Mouse (Mus musculus): ENCODE results near the gene Rnf168. TPM values are rescaled to one million over a fixed set of nuclear protein-coding genes. Genes with fewer than 3 reads are reported as not detected.

The Rnf168 gene
- polyA plus RNA-seq (2017; shearing (Covaris generic)) = 12.3 TPM

DNA sequence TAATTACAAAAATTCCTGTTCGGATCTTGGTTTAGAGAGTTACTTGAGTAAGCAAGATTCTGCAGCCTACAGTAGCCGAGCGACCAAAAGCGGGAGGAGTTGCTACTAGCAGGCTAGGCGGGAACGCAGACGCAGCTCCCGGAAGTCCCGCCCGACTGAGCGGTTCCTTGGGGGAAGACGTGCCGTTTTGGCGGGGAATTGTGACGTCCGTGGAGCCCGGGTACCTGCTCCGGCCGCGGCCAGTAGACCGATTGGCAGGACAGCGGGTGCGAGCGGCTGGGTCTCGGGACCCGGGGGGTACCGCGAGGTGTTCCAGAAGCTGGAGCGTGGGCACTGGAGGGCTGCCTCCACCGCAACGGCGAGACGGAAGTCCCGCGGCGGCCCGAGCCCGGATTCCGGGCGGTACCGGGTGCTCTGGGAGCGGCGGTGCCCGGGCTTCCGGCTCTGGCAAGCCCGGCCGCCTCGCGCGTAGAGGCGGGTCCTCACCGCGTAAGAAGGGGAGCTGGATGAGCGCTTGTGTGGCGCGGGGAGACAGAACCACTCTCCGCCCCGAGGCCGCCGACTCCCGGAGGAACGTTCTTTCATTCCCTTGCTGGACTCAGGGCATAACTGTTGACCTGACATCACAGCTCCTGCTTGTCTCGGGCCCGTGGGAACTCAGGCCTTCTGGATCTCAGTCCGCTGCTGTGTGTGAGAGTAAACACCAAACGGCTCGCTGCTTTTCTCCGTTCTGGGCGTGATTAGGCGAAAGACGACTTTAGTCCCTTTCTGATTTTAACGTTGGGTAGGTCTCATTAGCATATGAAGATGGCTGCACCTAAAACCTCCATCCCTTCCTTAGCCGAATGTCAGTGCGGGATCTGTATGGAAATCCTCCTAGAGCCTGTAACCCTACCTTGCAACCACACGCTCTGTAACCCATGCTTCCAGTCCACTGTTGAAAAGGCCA, at the start of gene Rnf168:
Rnf168 (plus strand) TSS at position 152 of the 949 bp plus-strand sequence.

DNA sequence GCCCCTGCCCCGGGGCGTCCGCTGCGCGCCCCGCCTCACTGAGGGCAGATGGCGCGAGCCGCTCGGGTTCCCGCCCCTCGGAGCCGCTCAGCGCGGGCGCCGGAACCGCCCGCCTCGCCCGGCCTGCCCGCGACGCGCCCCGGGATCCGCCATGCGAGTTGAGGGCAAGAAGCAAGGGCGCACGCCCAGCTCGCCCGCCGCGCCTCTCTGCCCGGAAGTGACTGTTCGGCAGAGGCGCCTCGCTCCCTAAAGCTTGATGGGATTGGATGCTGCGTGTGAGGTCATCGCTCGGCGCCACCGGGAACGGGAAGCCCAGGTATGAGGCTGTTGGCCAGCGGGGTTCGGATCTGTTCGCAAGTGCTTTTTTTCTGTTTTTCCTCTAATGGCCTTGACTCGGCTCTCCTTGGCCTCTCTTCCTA, 30.3 kb upstream of the Rnf168 start, which contains the start of the genes Fbxo45 and Wdr53:
Fbxo45 (minus strand) TSS at position 207 of the 419 bp plus-strand sequence.
Wdr53 (plus strand) TSS at position 276 of the 419 bp plus-strand sequence.

DNA sequence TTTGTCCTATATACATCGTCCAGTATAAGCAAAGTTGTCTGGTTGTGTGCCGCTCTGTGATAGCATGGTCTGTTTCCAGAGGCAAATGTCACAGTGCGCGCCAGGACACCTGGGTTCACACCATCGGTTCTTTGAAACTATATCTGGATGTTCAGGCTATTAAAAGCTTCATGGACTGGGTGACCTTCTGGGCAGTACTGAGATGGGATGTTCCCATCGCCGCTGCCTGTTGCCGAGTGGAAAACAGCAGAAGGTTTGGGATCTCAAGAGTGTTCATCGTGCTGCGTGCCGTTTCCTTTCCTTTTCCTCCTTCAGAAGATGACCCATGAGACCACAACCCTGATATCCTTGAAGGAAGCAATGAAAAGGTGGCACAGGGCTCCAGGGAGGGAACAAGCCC, 6.0 kb upstream of the Rnf168 start, which contains the start of gene Smco1:
Smco1 (plus strand) TSS at position 178 of the 400 bp plus-strand sequence.

DNA sequence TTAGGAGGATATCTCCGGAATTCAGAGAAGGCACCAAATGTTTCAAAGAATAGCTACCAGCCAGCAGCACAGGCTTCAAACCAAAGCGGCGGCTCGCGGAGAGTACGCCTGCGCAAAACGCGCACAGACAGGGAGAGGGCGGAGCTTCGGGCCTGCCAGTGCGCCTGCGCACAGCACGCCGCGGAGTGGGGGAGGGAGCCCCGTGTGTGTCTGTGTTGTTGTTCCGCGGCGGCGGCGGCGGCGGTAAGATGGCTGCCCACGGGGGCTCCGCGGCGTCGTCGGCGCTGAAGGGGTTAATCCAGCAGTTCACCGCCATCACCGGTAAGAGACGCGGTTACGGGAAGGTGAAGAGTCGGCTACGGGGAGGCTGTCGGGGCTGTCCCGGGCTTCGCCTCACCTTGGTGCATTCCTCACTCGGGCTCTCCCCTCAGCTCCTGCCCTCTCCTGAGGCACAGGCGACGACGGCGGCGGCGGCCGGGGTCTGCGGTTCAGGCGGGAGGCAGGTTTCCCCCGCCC, 54.8 kb downstream of the Rnf168 start, which contains the start of gene Ubxn7:
Ubxn7 (plus strand) TSS at position 218 of the 516 bp plus-strand sequence.

Other genes with a start within 250 kb of the Rnf168 start
- gene Pak2, start 198.1 kb upstream of the Rnf168 start, polyA plus RNA-seq (2017; shearing (Covaris generic)) = 58.9 TPM
- 91.0 TPM for gene Pigx, start 177.7 kb upstream of the Rnf168 start, polyA plus RNA-seq (2017; shearing (Covaris generic))
- gene Cep19, start 177.7 kb upstream of the Rnf168 start, polyA plus RNA-seq (2017; shearing (Covaris generic)) = 44.3 TPM
- 120 TPM for gene Nrros, start 111.9 kb upstream of the Rnf168 start, polyA plus RNA-seq (2017; shearing (Covaris generic))
- not detected for gene Bex6, start 97.6 kb upstream of the Rnf168 start, polyA plus RNA-seq (2017; shearing (Covaris generic))
- 2.5 TPM for gene Fbxo45, start 30.3 kb upstream of the Rnf168 start, polyA plus RNA-seq (2017; shearing (Covaris generic))
- gene Wdr53, start 30.2 kb upstream of the Rnf168 start, polyA plus RNA-seq (2017; shearing (Covaris generic)) = 25.0 TPM
- not detected for gene Smco1, start 6.0 kb upstream of the Rnf168 start, polyA plus RNA-seq (2017; shearing (Covaris generic))
- gene Ubxn7, start 54.8 kb downstream of the Rnf168 start, polyA plus RNA-seq (2017; shearing (Covaris generic)) = 33.3 TPM
- not detected for gene Tm4sf19, start 123.0 kb downstream of the Rnf168 start, polyA plus RNA-seq (2017; shearing (Covaris generic))
- gene Tctex1d2, start 142.2 kb downstream of the Rnf168 start, polyA plus RNA-seq (2017; shearing (Covaris generic)) = 4.4 TPM
- 15.5 TPM for gene Pcyt1a, start 153.5 kb downstream of the Rnf168 start, polyA plus RNA-seq (2017; shearing (Covaris generic))
- gene Slc51a, start 210.4 kb downstream of the Rnf168 start, polyA plus RNA-seq (2017; shearing (Covaris generic)) = 0.15 TPM
- gene Zdhhc19, start 218.8 kb downstream of the Rnf168 start, polyA plus RNA-seq (2017; shearing (Covaris generic)) = not detected